Mouse (Mus musculus) T-helper 17 cell (primary cell): ENCODE measurements around the gene Susd1.
"Not testable (repeated sequence)": the region's sequence is repeated elsewhere in the genome, so short reads cannot be mapped to it uniquely, and the experiment has no call there.

ENCODE experiments used
- in situ Hi-C, 2 experiments: fragments of 300-600 bp; cut with MboI, MseI; formaldehyde crosslinking; loops; 1 replicate in 1 of 2; 2 replicates in 1 of 2; pipeline ENCODE4 v1.15.1; 2025; ENCODE audit warnings: high pct_unique_total_duplicates in 2 of 2

Susd1 gene

GRCm38 (mm10) chr4:59291914-59292718, 146.3 kb downstream of the Susd1 start:
- in situ Hi-C loops: no loop called here

- in situ Hi-C loops: no loop called here
Measured at GRCm38 (mm10) chr4:59290972-59291576, 147.4 kb downstream of the Susd1 start.

- in situ Hi-C loops: no loop called here
Measured at GRCm38 (mm10) chr4:59287103-59287502, 151.3 kb downstream of the Susd1 start.

- in situ Hi-C loops: not testable (repeated sequence)
Measured at GRCm38 (mm10) chr4:59286351-59286750, 152.1 kb downstream of the Susd1 start.

- in situ Hi-C loops: no loop called here
Measured at GRCm38 (mm10) chr4:59282699-59283487, 155.5 kb downstream of the Susd1 start.

GRCm38 (mm10) chr4:59282137-59282536, 156.3 kb downstream of the Susd1 start:
- in situ Hi-C loops: no loop called here

GRCm38 (mm10) chr4:59280876-59281275, 157.6 kb downstream of the Susd1 start:
- in situ Hi-C loops: no loop called here

DNA sequence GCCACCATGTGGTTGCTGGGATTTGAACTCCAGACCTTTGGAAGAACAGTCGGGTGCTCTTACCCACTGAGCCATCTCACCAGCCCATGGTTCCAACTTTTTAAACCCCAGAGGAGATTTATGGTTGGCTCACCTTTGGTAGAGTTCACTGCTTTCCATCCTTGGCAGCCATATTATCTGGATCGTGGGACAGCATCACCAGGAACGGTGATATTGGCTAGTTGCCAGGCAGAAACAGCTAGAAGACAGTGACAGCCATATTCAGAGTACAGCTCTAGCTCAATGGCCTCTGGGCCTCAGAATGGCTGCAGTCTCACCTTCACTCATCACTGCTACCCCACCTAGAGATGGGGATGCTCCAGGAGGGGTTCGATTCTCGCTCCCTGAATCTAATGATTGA, 159.3 kb downstream of the Susd1 start:
- in situ Hi-C loops: no loop called here

GRCm38 (mm10) chr4:59278410-59278809, 160.0 kb downstream of the Susd1 start:
- in situ Hi-C loops: no loop called here

DNA sequence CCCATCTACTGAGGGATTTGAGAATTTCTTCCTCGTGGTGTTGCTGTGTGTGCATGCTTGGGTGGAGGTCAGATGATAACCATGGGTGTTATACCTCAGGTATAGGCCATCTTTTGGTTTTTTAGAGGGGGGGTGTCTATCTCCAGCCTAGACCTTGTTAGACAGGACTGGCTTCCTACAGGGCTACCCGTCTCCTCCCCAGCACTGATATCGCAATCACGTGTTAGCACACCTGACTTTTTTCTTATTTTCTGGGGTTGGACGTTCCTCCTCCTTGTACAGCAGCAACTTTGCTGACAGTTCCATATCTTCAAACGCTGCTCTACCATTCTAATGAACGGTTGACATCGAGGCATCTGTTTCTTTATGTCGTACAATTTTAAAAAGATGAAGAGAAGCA, 160.5 kb downstream of the Susd1 start:
- in situ Hi-C loops: no loop called here

DNA sequence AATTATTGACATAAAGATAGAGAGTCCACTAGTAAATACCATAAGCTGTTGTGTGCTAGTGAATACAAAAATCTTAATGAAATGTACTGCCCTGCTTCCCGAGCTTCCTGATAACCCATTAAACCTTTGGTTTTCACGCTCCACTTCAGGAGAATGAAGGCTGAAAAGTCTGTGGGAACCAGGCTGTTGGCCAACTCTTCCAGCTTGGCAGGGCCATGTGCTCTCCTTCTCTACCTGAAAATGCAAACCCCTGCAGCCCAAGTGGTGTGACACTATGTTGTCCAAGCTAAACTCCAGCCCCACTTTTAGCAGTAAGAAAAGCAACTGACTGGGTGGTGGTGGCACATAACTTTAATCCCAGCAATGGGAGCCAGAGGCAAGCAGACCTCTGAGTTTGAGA, 162.5 kb downstream of the Susd1 start:
- in situ Hi-C loops: no loop called here

DNA sequence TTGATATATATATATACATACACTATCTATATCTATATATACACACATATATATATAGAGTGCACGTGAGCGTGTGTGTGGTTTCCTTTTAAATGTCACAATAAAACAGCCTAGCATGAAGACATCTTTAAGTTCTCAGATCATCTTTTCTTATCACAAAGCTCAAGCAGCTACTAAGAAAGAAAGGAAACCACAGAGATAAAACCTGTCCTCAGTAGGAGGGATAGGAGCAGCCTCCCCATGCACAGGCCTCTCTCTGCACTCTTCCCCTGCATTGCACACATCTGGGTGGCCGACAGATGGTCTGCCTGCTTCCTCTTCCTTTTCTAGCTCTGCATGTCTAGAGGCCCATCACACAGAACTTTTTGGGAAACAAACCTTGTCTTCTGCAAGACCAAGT, 162.9 kb downstream of the Susd1 start:
- in situ Hi-C loops: no loop called here

- in situ Hi-C loops: no loop called here
Measured at GRCm38 (mm10) chr4:59274136-59274535, 164.3 kb downstream of the Susd1 start.

DNA sequence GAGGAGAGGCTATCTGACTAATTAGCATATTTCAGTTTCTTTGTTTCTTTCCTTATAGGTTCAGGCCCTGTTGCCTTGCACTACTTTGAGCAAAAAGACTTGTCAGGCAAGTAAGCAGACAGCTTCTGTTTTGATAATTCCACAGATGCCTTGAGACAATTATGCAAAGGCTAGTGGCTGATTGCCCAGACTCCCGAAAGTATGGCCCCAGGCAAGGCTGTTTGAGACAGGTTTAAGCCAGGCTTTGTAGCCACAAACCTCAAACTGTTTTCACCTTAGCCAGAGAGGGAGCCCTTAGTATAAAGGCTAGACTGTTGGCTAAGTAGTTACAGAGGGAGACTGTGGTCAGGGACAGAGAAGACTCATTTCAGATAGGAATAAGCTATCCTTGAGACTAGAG, 165.1 kb downstream of the Susd1 start:
- in situ Hi-C loops: no loop called here

DNA sequence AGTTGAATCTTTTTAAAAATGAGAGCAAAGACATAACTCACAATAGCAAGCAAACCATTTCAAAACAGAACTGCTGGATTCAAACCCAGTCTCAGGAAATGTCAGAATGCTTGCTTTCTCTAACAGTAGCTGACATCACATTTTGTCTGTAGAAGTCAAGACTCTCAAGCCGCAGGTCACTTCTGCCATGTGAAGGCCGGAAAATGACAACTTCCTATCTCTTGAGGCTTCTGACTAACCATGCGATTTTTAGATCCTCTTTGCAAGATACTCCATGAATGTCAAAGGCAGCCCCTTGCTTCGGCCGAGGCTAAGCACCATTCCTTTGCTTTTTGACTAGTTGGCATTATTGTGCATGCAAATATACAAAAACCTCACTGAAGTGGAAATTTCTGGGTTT, 172.8 kb downstream of the Susd1 start:
- in situ Hi-C loops: no loop called here

GRCm38 (mm10) chr4:59265182-59265581, 173.3 kb downstream of the Susd1 start:
- in situ Hi-C loops: no loop called here
